Mouse (Mus musculus): ENCODE data around the gene Nav1.

GRCm38 (mm10) chr1:135594279-135594903, 12.7 kb downstream of the Nav1 start:
- no peak for TF ChIP-seq MYOG (IDR thresholded peaks at IDR 0.05; ENCODE audit: control insufficient read depth in 1 of 3, insufficient read depth in 1 of 3, insufficient read length in 2 of 3, low read depth in 2 of 3)
- no peak for TF ChIP-seq POLR2AphosphoS2 (IDR thresholded peaks at IDR 0.05; ENCODE audit: insufficient read length, low read depth)
- TF ChIP-seq MAX (IDR thresholded peaks at IDR 0.05; ENCODE audit: low read depth): no peak
- TF ChIP-seq E2F4 (IDR thresholded peaks at IDR 0.05; ENCODE audit: insufficient read depth): no peak
- no peak for TF ChIP-seq POLR2A (IDR thresholded peaks at IDR 0.05; ENCODE audit: insufficient read length, low read depth)
- TF ChIP-seq USF1 (IDR thresholded peaks at IDR 0.05; ENCODE audit: low read depth): no peak
- TF ChIP-seq TCF12 (IDR thresholded peaks at IDR 0.05; ENCODE audit: insufficient read depth, poor library complexity, severe bottlenecking): no peak
- TF ChIP-seq CEBPB (IDR thresholded peaks at IDR 0.05; ENCODE audit: insufficient read depth, poor library complexity, severe bottlenecking): no peak
- no peak for TF ChIP-seq TCF3 (IDR thresholded peaks at IDR 0.05; ENCODE audit: insufficient read length, low read depth)
- no peak for TF ChIP-seq SRF (IDR thresholded peaks at IDR 0.05; ENCODE audit: control insufficient read depth, insufficient read length, low read depth)
